8 mouse cellular contexts compared by ENCODE assay signal in the genomic region with DNA sequence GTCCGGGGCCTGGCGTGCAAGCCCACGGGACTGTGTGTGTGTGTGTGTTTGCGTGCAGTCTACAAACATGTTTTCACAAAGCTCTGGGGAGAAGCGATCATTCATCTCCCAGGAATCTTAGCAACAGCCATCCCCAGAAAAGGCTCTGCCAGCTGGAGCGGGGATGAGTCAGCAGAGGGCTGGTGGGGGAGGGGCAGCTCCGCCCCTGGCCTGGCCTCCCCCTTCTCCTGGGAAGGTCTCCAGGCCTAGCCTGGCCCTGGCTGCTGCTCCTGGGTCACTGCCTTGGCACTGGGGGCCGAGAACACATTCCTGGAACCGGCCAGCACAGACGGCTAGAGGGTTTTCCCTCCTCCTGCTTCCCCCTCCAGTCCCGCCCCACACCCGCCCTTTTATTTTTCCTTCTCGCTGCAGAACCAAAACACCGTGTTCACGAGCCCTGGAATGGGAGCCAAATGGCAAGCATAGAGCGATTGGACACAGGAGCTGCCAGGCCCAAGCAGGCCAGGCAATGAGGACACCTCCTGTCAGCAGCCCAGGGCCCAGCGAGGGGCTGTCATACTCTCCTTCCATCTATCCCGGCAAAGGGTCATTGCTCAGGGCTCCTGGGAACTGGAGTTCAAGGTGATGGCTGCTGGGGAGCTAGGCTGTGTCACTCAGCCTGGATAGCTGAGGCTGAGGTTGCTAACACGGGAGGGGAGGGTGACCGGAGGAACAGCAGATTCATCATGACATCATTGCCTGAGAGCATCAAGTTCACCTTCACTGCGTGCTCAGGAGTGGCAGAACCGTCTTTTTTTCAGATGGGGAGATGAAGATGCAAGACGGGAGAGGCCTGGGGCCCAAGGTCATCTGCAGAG.
DNase-seq lines count a peak whose midpoint lies in the region; TF ChIP-seq lines count a peak whose summit lies in the region.

No protein-coding gene starts in this region.

- intact Hi-C loops in left cerebral cortex, adult 2 months (cut with DNase I): loop anchor here (1.0 kb wide), 3 partner anchors 23 to 93 kb away; a partner anchor contains a TSS

- TF ChIP-seq CTCF in left cerebral cortex, adult 2 months (IDR thresholded peaks at IDR 0.05): no peak

- no peak overlapping the region for H3K4me3 ChIP-seq in left cerebral cortex, adult 2 months

- peak overlapping the region; percentile 99 for H3K27ac ChIP-seq in left cerebral cortex, adult 2 months

- peak; percentile 96 to 98 for DNase-seq in adrenal gland, adult 18-20 months (ENCODE audit: low spot score in 2 of 2)
- peak; percentile 92 for DNase-seq in embryo, embryonic 11 days
- peak; percentile 99 for DNase-seq in gastrocnemius, postnatal 10 days
- DNase-seq in induced T-regulatory cell, adult 2 months (ENCODE audit: low read depth): peak; percentile 84
- DNase-seq in left cerebral cortex, adult 2 months (ENCODE audit: extremely low spot score in 1 of 2, low spot score in 2 of 2): peak; percentile 93 to 94
- peak; percentile 96 for DNase-seq in lung, postnatal 36 days
- peak; percentile 76 for DNase-seq in retina, postnatal 7 days (ENCODE audit: low read depth, low spot score)
- peak; percentile 92 for DNase-seq in yolk sac, embryonic 10.5 days (ENCODE audit: low spot score)
